Mouse (Mus musculus) frontal cortex, adult 2 months (tissue): ENCODE results near the gene Sema4a. TPM values are rescaled to one million over a fixed set of nuclear protein-coding genes. Genes with fewer than 3 reads are reported as not detected.

Source experiments
- DNase-seq, 2 experiments: peaks; one replicate each; pipeline ENCODE4 v3.0.0; 2022; ENCODE audit warnings: low spot score in 1 of 2; ENCODE audit errors: extremely low spot score in 1 of 2
- polyA plus RNA-seq: library from polyadenylated mRNA; depleted of rRNA; stranded (reverse); fragments of >200 nt; gene quantifications from 2 replicates; pipeline ENCODE4 v1.2.3, GENCODE M21; 2012; rRNA removed

Sema4a gene
- polyA plus RNA-seq: 66.2 and 70.8 TPM in 2 replicates

DNA sequence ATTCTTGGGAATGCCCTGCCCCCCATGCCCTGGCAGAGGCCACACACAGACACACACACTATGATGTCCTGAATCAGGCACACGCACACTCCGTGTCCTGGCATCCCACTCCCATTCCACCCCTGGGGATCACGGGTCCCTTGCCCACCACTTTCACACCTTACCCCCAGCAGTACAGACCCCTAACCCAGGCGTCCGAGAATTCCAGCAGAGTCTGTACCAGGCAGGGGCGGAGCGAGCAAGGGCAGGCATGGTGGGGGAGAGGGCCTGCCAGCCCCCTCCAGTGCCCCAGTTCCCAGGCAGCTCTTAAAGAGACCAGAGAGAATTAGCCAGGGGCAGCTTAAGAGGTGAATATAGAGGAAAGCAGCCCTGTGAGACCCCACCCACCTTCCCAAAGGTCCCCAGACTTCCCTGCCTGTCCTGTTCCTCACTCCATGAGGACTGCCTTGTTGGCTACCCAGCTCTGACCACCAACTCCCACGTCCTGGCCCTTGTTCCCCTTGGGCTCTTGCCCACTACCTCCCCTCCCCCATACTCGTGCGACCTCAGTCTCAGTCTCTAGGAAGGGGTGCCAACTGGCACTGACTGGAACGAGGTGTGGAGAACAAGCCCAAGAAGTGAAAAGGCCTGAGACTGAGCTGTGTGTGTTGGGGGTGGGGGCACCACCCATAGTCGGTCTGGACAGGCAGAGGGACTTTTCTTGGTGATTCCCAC is at the start of gene Sema4a:
Gene Sema4a, minus strand, starts transcription at position 200 of the 714 bp plus-strand sequence.
- no peak for DNase-seq

DNA sequence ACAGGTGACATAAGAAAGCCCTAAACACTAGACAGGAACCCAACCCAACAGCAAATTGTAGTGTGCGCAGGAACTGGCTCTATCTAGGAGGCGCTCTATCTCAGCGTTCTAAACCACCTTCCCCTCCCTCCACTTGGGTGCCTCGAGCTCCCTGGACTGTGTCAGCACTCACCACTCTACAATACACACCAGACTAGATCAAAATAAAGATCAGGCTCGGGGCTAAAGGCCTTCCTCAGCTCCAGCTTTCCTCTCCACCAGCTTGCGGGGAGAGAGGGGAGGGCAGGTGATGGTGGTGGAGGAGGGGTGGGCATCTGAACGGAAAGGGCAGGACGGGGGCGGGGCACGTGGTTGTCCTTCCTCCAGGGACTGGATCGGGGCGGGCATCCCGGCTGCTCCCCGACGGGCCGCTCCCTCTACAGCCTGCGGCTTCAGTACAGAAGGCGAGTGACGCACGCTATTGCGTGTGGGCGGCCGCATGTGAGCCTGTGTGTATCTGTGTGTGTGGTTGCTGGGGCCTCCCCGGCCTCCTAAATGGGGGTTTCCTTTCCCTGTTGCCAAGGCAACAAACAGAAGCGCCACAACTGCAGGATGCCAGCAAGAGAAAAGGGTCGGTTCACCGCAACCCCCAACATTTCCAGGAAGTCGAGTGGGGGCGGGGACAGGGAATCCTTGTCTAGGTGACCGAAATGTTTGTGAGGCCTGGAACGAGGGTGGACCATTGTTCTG is 48.9 kb upstream of the Sema4a start, which contains the start of gene Lmna:
Gene Lmna, minus strand, starts transcription at position 265 of the 729 bp plus-strand sequence.
- peak; percentile 88 to 92 for DNase-seq

DNA sequence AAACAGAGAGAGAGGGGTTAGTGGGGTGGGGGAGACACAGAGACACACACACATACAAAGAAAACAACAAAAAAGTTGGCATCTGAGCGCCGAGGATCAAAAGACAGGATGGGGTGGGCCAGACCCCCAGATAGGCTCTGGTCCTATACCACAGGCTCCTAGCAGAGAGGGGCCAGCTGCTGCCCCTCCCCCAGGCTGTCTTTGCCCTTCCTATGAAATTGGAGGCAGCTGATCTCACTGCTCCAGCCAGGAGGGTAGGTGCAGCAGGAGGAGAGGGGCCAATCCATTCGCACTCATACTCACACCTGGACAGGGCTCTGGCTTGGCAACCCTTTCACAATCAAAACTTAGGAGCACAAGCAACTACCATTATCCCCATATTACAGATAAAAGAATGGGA is 48.3 kb upstream of the Sema4a start:
- no peak for DNase-seq

DNA sequence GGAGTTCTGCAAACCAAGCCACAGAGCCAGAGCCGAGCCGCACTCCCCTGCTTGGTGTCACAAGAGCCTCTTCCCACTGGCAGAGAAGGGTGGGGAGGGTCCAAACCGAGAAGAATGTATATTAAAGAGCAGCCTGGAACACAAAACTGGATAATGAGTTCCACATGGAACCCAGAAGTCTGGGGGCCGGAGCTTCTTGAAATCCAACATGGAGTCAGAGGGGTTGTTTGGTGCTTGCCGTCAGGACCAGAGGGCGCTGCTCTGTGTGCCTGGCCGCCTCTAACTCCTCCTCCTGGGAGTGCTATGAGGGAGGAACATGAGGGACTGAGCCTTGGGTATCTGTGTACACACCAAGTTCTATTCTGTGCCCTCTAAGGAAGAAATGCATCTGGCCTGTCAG is 44.8 kb upstream of the Sema4a start:
- no peak for DNase-seq

GRCm38 (mm10) chr3:88505081-88505480 is 44.1 kb upstream of the Sema4a start:
- DNase-seq: no peak

GRCm38 (mm10) chr3:88503881-88504746 is 43.1 kb upstream of the Sema4a start:
- DNase-seq: no peak

DNA sequence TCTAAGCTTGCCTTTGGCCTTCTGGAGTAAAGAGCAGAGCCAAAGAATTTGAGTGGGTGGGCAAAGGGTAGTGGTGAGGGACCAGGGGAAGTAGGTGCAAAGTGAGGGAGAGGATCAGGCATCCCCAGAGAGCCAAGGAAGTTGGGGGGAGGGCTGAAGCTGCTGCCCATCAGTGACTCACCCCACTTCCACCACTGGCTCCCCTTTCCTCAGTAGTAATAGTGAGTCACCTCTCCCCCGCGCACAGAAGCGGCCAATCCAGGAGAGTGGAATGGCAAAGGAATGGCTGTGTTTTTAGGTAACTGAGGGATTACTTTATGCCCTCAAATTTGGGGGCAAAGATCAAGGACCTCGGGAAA is 42.5 kb upstream of the Sema4a start:
- DNase-seq: peak in 1 of 2 experiments; percentile 67

DNA sequence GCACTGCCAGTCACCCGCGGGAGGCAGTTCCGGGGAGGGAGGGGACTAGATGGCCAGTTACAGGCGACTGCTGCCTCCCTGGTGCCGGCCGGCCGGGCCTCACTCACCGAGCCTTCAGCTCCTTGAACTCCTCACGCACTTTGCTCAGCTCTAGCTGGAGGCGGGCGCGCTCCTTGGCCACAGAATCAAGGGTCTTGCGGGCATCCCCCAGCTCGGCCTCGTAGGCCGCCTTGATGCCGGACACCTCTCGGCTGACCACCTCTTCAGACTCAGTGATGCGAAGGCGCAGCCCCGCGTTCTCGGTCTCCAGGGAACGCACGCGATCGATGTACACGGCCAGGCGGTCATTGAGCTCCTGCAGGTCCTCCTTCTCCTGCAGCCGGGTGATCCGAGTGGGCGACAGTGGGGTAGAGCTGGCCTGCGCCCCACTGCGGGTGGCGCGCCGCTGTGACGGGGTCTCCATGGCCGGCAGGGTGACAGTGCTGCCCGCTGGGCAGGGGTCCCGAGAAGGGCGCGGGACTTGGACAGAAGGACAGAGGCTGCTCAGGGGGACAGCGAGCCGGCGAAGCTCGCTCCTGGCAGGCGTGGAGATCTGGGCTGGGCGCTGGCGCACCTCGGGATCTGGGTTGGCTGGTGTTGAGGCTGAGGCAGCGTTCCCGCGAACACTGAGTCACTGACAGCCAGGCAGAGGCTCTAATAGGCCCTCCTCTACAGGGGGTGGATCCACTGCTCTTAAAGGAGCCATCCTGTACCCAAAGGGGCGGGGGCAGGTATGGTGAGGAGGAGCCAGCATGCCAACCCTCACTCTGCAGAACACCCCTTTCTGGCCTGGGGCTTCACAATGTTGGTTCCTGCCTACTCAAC is 41.9 kb upstream of the Sema4a start:
- peak; percentile 87 to 95 for DNase-seq

DNA sequence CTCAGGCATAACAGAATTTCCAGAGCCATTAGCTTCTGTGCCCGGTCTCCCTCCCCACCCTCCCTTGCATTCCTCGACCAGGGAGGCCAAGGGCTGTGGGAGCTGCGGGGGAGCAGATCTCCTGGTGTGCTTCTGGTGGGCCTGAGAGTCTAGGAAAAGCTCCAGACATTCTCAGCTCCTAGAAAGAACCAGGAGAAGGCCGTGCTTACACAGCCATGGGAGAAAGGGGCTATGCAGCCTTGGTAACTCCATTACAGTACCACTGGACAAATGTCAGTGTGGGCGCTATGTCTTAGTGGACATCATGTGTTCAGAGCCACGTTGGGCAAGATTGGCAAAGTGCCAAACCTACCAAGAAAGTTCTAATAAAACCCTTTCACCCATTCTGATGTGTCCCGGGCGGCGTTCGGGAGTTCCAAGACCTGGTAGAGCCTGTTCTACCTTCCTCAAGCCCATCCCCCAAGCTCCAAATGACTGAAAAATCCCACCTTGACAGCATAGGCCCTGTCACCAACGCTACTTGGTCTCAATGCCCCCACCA is 41.1 kb upstream of the Sema4a start:
- DNase-seq: no peak

DNA sequence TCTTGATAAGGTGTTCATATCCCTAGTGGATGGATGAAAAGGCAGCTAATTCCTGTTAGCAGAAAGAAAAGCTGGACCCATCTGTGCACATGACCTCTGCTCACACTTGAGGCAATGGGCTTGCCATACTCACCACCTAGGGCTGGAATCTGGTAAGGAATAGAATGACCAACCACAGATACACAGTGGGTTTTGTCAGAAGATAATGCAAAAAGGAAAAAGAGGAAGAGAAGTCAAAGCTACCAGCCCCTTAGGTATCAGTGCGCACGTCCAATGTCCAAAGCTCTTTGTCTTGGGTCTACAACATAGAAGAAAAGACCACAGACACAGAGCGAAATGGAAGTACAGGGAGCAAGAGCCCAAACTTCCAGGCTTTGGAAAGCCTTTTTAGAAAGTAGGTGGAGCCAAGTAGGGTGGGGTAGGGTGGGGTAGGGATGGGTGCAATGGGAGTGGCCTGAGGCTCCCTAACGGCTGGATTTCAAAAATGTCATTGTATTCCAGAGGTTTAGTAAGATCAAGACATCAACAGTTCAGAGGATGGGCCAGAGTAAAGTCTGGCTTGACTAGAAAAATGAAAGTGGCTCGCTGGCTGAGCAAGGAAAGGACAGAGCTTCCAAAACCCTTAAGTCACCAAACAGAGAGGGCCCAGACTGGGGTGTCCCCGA is 40.5 kb upstream of the Sema4a start:
- DNase-seq: no peak

- no peak for DNase-seq
Measured at GRCm38 (mm10) chr3:88500655-88501365, 39.8 kb upstream of the Sema4a start.

GRCm38 (mm10) chr3:88500087-88500486 is 39.1 kb upstream of the Sema4a start:
- DNase-seq: no peak

DNA sequence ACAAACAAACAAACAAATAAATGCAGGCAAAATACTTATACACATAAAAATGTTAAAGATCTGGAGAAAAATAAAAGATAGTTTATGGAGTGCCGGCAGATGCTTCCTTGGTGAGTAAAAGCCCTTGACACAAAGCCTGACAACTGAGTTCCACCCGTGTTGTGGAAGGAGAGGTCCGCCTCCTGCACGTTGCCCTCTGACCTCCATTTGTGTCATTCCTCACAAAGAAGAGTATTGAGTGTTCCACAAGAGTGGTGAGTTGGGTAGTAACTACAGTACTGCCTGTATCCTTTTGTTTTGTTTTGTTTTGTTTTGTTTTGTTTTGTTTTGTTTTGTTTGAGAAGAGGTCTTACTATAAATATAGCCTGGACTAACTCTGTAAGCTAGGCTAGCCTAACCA is 38.6 kb upstream of the Sema4a start:
- DNase-seq: no peak

GRCm38 (mm10) chr3:88495741-88496415 is 34.9 kb upstream of the Sema4a start:
- no peak for DNase-seq

DNA sequence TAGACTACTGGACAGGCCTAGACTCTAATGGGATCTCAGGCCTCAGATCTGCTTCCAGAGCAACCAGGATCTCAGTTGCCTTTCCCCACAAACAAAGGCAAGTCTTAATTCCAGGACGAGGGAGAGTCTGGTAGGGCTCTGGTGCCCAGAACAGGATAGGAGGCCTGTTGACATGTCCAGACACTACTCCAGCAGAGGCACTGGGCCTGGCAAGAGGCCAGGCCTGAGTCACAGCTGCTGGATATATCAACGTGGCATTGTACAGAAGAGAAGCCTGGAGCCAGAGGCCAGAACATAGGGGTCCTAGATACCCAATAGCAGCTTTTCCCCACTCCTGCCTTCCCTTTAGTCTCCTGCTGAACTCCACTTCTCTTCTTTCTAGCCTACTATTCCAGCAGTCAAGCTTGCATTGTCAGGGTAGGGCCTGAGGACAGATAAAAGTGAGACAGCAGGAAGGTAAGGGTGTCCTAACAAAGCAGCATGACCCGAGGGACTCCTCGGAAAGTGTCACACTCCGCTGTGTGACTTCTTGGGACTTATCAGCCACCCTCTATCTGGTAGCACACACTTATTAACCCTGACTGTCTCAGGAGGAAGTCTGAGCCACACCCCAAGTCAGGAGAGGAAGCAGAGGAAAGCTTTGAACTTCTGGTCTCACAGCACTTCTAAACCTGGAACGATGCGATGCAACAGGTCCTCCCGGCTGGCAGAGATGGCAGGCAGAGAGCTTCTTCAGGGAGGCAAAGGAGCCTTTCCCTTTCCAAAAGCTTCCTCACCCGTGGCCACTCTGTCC is 34.0 kb upstream of the Sema4a start:
- no peak for DNase-seq

- no peak for DNase-seq
Measured at GRCm38 (mm10) chr3:88493706-88494582, 33.0 kb upstream of the Sema4a start.
